Mouse (Mus musculus): ENCODE data around the gene Amz2.

Amz2 gene

DNA sequence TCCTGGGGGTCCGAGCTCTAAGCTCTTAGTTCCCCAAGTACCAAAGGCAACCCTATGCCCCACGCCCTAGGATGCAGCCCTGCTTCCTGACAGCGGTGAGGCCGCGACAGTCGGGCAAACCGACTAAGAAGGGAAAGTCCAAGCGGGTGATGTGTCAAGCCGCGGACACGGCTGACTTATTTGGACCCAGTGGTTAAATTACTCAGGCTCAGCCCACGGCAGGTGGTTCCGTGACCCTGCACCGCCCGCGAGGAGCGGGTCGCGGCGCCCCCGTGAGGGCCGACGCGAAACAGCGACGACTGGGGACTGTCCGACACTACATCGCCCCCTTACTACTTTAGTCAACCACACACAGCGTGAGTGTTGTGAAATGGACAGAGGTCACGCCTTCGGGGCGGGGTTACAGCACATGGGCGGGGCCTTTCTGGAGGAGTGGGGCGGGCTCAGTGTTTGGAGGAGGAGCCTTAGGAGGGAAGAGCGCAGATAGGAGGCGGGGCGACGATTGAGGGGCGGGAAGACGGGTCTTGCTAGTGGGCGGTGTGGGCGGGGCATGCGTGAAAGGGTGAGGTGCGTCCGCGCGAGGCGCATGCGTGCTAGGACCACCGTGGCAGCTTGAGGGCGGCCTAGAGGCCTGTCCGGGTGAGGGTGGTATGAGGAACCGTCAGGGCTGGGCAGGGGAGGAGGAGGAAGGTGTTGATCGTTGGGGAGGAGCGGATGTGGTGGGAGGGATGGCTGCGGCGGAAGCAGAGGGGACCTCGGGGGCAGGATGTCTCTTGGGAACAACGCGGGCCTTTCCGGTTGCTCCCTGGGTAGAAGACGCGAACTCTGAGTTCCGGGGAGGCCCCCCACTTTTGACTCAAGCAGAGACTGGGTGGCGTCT is at the start of gene Amz2:
Amz2 (plus strand) TSS at position 555 of the 880 bp plus-strand sequence.
- in situ Hi-C loops (cut with MboI; ENCODE audit: low pct_unique_long_range_greater_than_20kb in 1 of 2, low sequenced_read_pairs in 2 of 2, unreplicated experiment in 1 of 2) = no loop called here

GRCm38 (mm10) chr11:109376484-109377143 is 49.1 kb upstream of the Amz2 start:
- in situ Hi-C loops (cut with MboI; ENCODE audit: low pct_unique_long_range_greater_than_20kb in 1 of 2, low sequenced_read_pairs in 2 of 2, unreplicated experiment in 1 of 2) = no loop called here

- in situ Hi-C loops (cut with MboI; ENCODE audit: low pct_unique_long_range_greater_than_20kb in 1 of 2, low sequenced_read_pairs in 2 of 2, unreplicated experiment in 1 of 2) = no loop called here
Measured at GRCm38 (mm10) chr11:109377477-109377876, 48.3 kb upstream of the Amz2 start.

DNA sequence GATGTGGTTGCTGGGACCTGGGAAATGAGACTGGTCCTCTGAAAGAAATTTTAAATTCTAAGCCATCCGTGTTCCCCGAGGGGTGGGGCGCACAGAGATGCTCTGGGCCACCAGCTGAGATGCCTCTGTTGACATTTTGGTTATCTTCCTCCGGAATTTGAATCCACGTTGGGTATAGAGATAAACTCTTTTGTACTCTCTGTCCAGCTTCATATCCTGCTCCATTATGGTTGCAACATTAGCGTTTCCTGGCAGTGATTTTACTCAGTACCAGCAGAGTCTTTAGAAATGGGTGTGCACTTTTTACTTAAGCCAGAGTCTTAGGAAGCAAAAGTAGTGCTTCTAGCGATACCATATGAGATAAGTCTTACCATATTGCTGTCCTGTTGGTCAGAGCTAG is 47.7 kb upstream of the Amz2 start:
- in situ Hi-C loops (cut with MboI; ENCODE audit: low pct_unique_long_range_greater_than_20kb in 1 of 2, low sequenced_read_pairs in 2 of 2, unreplicated experiment in 1 of 2) = no loop called here

DNA sequence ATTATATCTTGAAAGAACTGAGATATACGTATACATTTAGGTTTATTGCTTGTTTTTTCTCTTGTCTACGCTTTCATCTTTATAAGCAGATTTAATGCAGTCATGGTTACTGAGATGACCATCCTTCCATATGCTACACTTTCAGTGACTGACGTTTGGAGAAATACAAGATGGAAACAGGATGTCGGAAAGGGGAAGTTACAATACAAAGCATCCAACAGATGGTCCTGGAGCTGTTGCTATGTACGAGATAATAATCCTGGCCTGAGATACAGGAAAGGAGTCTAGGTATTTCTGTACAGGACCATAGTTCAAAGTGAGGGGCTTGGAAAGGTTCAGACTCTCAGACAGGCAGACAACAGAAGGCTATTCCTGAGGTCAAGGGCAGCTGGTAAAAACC is 45.1 kb upstream of the Amz2 start:
- in situ Hi-C loops (cut with MboI; ENCODE audit: low pct_unique_long_range_greater_than_20kb in 1 of 2, low sequenced_read_pairs in 2 of 2, unreplicated experiment in 1 of 2) = no loop called here

DNA sequence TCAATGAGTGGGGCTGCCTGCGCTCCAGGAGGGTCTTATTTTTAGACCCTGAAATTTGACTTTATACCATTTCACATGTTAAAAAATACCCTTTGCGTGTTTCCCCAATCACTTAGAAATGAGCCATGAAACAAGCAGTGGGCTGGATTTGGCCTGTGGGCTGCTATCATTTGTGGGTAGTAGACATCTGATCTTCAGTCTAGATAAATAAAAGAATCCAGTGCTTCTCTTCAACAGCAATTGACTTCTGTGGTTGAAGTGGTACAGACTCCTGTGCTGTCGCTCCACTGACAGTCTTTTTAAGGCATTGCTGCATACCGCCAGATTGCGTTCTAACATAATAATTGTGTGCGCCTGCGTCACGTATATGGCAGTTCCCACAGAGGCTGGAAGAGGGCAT is 40.5 kb upstream of the Amz2 start:
- in situ Hi-C loops (cut with MboI; ENCODE audit: low pct_unique_long_range_greater_than_20kb in 1 of 2, low sequenced_read_pairs in 2 of 2, unreplicated experiment in 1 of 2) = no loop called here

- in situ Hi-C loops (cut with MboI; ENCODE audit: low pct_unique_long_range_greater_than_20kb in 1 of 2, low sequenced_read_pairs in 2 of 2, unreplicated experiment in 1 of 2) = no loop called here
Measured at GRCm38 (mm10) chr11:109389046-109389445, 36.7 kb upstream of the Amz2 start.

- in situ Hi-C loops (cut with MboI; ENCODE audit: low pct_unique_long_range_greater_than_20kb in 1 of 2, low sequenced_read_pairs in 2 of 2, unreplicated experiment in 1 of 2) = no loop called here
Measured at GRCm38 (mm10) chr11:109391200-109391599, 34.5 kb upstream of the Amz2 start.

- in situ Hi-C loops (cut with MboI; ENCODE audit: low pct_unique_long_range_greater_than_20kb in 1 of 2, low sequenced_read_pairs in 2 of 2, unreplicated experiment in 1 of 2) = no loop called here
Measured at GRCm38 (mm10) chr11:109391760-109392159, 34.0 kb upstream of the Amz2 start.

DNA sequence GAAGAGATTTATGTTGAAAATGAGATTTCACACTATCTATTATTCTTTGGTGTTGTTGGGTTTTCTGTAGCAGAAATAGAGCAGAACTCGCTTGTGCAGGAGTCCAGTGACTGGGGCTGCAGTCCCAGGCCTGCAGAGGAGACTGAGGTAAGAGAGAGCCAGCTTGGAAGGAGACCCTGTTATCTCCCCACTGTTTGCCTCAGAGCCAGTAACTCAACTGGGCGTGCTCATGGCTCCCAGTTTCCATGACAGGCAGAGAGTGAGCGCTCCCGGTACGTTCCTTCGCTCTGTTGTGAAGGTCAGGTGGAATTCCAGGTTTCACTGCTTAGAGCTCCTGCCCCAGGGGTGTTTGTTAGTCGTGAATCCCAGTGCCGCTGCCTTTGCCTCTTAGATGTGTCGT is 33.1 kb upstream of the Amz2 start:
- in situ Hi-C loops (cut with MboI; ENCODE audit: low pct_unique_long_range_greater_than_20kb in 1 of 2, low sequenced_read_pairs in 2 of 2, unreplicated experiment in 1 of 2) = no loop called here

DNA sequence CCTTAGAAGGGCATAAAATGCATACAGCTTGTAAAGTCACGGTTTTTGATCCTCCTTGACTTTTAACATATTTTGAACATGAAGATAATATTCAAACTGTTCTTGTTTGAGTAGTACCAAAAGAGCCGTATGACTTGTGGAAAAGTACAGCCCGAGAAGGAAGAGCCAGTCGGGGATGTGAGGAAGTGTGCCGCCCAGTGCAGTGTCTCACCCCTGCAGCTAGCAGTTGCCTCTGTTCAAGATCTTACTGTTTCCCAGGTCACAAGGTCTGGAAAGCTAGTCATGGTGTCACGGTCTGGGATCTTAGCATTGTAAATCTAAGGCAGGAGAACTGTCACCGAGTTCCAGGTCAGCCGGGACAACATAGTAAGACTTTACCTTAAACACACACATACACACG is 31.0 kb upstream of the Amz2 start:
- in situ Hi-C loops (cut with MboI; ENCODE audit: low pct_unique_long_range_greater_than_20kb in 1 of 2, low sequenced_read_pairs in 2 of 2, unreplicated experiment in 1 of 2) = no loop called here

- in situ Hi-C loops (cut with MboI; ENCODE audit: low pct_unique_long_range_greater_than_20kb in 1 of 2, low sequenced_read_pairs in 2 of 2, unreplicated experiment in 1 of 2) = no loop called here
Measured at GRCm38 (mm10) chr11:109395291-109395690, 30.5 kb upstream of the Amz2 start.

GRCm38 (mm10) chr11:109406431-109406830 is 19.3 kb upstream of the Amz2 start:
- in situ Hi-C loops (cut with MboI; ENCODE audit: low pct_unique_long_range_greater_than_20kb in 1 of 2, low sequenced_read_pairs in 2 of 2, unreplicated experiment in 1 of 2) = no loop called here

DNA sequence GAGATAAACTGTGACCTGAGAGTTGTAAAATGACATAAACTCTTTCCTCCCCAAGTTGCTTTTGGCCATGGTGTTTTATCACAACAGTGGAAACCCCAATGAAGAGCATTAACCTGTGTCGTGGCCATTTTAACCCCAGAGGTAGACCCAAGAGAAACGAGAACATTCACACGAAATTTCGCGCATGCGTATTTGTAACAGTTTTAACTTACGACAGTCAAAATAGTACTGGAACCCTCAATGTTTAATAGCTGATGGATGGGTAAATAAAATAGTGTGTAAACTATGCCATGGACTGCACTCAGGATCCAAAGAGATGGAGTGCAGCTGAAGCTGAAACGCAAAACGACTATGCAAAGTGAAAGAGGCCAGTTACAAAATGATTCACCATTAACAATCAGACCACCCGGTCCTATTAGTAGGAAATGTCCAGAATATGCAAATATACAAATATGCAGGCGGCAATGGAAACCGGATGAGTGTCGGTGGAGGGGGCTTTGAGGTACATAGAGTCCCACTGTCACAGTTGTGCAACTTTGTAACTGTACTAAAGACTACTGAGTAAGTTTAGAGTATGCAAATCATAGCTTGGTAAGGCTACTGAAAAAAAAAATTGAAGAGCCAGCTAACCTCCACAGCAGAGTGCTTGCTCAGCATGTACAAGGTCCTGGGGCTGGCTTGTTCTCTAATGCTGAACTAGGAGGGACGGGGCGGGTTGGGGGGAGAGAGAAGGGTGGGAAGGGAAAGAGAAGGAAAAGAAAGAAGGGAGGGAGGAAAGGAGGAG is 15.4 kb upstream of the Amz2 start:
- in situ Hi-C loops (cut with MboI; ENCODE audit: low pct_unique_long_range_greater_than_20kb in 1 of 2, low sequenced_read_pairs in 2 of 2, unreplicated experiment in 1 of 2) = loop anchor here in 1 of 2 experiments (5.0 kb wide), 1 partner anchor 78 kb away; no protein-coding TSS in a partner anchor

- in situ Hi-C loops (cut with MboI; ENCODE audit: low pct_unique_long_range_greater_than_20kb in 1 of 2, low sequenced_read_pairs in 2 of 2, unreplicated experiment in 1 of 2) = loop anchor here in 1 of 2 experiments (5.0 kb wide), 1 partner anchor 81 kb away; no protein-coding TSS in a partner anchor
Measured at GRCm38 (mm10) chr11:109413617-109414016, 12.1 kb upstream of the Amz2 start, which contains the start of gene 9930022D16Rik. Gene 9930022D16Rik (plus strand): TSS chr11:109413917.

DNA sequence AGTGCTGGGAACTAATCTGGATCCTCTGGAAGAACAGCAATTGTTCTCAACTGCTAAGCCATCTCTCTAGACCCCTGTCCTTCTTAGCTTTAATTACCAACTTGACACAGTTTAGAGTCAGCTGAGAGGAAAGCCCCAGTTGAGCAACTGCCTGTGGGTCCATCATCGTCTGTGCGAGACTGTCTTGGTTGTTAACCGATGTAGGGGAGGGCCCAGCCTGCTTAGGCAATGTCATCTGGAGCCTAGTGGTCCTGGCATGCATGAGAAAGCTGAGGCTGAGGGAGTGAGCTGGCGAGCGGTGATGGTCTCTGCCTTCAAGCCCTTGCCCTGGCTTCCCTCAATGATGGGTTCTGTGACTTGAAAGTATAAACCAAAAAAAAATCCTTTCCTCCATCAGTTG is 10.9 kb upstream of the Amz2 start:
- in situ Hi-C loops (cut with MboI; ENCODE audit: low pct_unique_long_range_greater_than_20kb in 1 of 2, low sequenced_read_pairs in 2 of 2, unreplicated experiment in 1 of 2) = loop anchor here in 1 of 2 experiments (5.0 kb wide), 1 partner anchor 83 kb away; no protein-coding TSS in a partner anchor

DNA sequence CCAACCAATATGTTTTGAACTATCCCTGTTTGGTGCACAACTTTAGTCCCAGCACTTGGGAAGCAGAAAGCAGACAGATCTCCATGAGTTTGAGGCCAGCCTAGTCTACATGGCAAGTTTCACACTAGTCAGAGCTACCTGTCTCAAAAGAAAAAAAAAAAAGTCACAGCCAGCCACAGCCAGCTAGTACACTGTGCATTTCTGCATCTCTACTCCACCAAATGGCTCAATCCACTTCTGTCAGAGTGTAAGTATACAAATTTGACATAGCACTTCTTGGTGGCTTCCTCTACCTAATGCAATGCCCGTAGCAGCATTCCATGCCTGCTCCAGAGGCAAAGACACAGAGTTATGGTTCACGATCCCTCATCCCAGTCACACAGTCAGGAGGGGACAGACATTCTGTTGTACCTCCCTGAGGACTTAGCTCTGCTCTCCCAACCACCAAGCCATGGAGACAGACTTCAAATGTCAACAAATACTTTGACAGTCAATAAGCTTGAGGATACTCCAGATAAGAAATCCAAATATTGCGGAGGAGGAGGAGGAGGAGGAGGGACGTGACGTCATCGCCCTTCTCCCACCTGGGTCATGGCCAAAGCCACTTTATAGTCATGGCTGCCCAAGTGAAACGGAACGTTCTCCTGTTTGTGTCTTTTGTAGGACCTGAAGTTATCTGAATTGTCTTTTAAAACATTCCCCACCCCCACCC is 8.9 kb upstream of the Amz2 start:
- in situ Hi-C loops (cut with MboI; ENCODE audit: low pct_unique_long_range_greater_than_20kb in 1 of 2, low sequenced_read_pairs in 2 of 2, unreplicated experiment in 1 of 2) = no loop called here

DNA sequence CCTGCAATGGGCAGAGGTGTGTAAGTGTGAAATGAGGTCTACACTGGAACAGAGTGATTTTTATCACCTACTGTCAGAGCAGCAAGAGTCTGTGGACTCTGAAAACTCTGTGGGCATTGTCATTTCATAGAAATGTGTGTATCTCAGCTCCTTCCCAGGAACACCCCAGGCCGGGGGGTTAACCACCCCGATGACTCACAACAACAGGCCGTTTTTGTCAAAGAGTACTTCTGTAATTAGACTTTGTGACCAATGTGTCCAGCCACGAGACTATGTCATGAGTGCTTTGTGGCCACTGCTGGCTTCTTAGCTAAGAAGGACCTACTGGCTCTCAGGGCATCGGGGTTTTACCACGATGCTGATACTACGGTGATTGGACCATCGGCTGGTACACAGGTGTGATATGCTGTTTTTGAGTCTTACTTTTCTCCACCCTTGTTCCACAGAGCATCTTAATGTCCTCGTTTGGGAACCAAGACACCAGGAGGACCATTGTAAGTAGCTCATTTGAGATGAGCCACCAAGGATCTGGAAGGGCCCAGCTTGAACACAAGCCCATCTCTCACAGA is 8.2 kb upstream of the Amz2 start:
- in situ Hi-C loops (cut with MboI; ENCODE audit: low pct_unique_long_range_greater_than_20kb in 1 of 2, low sequenced_read_pairs in 2 of 2, unreplicated experiment in 1 of 2) = no loop called here
